Mouse (Mus musculus) E14TG2a.4 (cell line): ENCODE results near the gene 1700013G24Rik.

ENCODE experiments used
- CTCF ChIP-seq: conservative IDR thresholded peaks from 2 replicates; pipeline ENCODE4 v1.5.1; 2014; ENCODE audit warnings: low read length
- NANOG ChIP-seq: IDR thresholded peaks from 2 replicates; pipeline ENCODE4 v1.6.1; 2014; ENCODE audit warnings: borderline replicate concordance, low read length, mixed read lengths
- POU5F1 ChIP-seq: IDR thresholded peaks from 2 replicates; pipeline ENCODE4 v1.6.1; 2014; ENCODE audit warnings: low read length, borderline replicate concordance

DNA sequence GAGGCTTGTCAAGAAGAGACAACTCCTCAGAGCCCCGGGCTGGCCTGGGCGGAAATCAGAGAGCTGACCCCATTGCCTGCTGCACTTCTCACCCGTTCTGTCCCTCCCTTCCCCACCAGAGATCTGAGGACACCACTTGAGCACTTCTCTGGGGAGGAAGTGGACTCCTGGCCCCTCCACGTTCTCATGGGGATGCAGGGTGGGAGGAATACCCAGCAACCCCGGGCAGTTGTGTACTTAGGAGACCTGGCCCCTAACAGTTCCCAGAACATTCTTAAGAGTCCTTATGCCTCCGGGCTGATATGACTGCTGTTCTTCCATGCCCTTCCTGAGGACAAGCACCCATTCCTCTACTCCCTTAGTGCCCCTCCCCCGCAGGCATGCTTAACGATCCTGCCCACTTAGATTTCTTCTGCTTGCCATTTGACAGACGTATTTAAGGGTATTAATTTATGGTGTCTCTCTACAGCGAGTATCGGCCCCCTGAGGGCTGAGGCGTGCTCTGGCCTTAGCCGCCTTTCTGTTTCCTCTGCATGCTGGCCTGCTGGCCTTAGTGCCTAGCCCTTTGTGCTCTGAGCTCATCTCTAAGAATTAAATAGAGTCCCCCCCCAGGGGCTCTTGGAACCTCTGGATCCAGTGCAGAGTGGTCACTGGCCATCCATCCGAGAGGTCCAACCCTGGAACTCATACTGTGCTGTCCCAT is 32.3 kb downstream of the 1700013G24Rik start:
- TF ChIP-seq CTCF (no peak), POU5F1 (no peak), NANOG (no peak)
